Mouse (Mus musculus) midbrain, embryonic 16.5 days (tissue): ENCODE results near the gene Rin2. TPM values are rescaled to one million over a fixed set of nuclear protein-coding genes. Genes with fewer than 3 reads are reported as not detected.

Source experiments
- ATAC-seq: fragments of 200-750 bp; cut with Nextera tagmentation; 2 replicates; pipeline ENCODE4 v1.8.0; 2017; ENCODE audit warnings: moderate TSS enrichment
- H3K27ac ChIP-seq: fragments of 300-500 bp; sonication (generic); 2 replicates; pipeline ENCODE4 v1.5.1; 2014; ENCODE audit warnings: mild to moderate bottlenecking, low read length, mixed read lengths
- H3K27me3 ChIP-seq: fragments of 300-500 bp; sonication (generic); 2 replicates; pipeline ENCODE4 v1.6.1; 2014; ENCODE audit warnings: low read depth, low read length, mixed read lengths; ENCODE audit not compliant: control insufficient read depth, insufficient read depth
- H3K36me3 ChIP-seq: fragments of 300-500 bp; sonication (generic); 2 replicates; pipeline ENCODE4 v1.6.1; 2014; ENCODE audit warnings: mild to moderate bottlenecking, low read length, moderate library complexity, mixed read lengths; ENCODE audit not compliant: control insufficient read depth, insufficient read depth
- H3K4me1 ChIP-seq: fragments of 300-500 bp; sonication (generic); 2 replicates; pipeline ENCODE4 v1.6.1; 2014; ENCODE audit warnings: mild to moderate bottlenecking, low read length, mixed read lengths; ENCODE audit not compliant: control insufficient read depth, insufficient read depth
- H3K4me2 ChIP-seq: fragments of 300-500 bp; sonication (generic); 2 replicates; pipeline ENCODE4 v1.6.1; 2014; ENCODE audit warnings: mild to moderate bottlenecking, low read length, mixed read lengths
- H3K4me3 ChIP-seq: fragments of 300-500 bp; sonication (generic); 2 replicates; pipeline ENCODE4 v1.5.1; 2014; ENCODE audit warnings: low read depth, mild to moderate bottlenecking, low read length, moderate library complexity, mixed read lengths
- H3K9ac ChIP-seq: fragments of 300-500 bp; sonication (generic); 2 replicates; pipeline ENCODE4 v1.6.1; 2014; ENCODE audit warnings: low read depth, low read length, mixed read lengths
- H3K9me3 ChIP-seq: fragments of 300-500 bp; sonication (generic); replicated peaks from 2 replicates; pipeline ENCODE4 v1.6.1; 2014; ENCODE audit warnings: mild to moderate bottlenecking, low read length, mixed read lengths; ENCODE audit not compliant: control insufficient read depth, poor library complexity, severe bottlenecking
- WGBS: fragments of 180-500 bp; shearing (Covaris S2); extraction: QIAGEN DNeasy Blood & Tissue Kit; methylation state at CpG from one replicate; pipeline ENCODE4 v1.1.7; 2014; 5-methylcytosine and 5-hydroxymethylcytosine counted together
- polyA plus RNA-seq: library from polyadenylated mRNA; unstranded; fragments of >200 nt; fragmentation: Nextera tagmentation; extraction: Ambion mirVana; gene quantifications from 2 replicates; pipeline ENCODE4 v1.2.1, GENCODE M21; 2015

Gene Rin2
- polyA plus RNA-seq, 1 experiment from 2014 or later, result 17.0 TPM

DNA sequence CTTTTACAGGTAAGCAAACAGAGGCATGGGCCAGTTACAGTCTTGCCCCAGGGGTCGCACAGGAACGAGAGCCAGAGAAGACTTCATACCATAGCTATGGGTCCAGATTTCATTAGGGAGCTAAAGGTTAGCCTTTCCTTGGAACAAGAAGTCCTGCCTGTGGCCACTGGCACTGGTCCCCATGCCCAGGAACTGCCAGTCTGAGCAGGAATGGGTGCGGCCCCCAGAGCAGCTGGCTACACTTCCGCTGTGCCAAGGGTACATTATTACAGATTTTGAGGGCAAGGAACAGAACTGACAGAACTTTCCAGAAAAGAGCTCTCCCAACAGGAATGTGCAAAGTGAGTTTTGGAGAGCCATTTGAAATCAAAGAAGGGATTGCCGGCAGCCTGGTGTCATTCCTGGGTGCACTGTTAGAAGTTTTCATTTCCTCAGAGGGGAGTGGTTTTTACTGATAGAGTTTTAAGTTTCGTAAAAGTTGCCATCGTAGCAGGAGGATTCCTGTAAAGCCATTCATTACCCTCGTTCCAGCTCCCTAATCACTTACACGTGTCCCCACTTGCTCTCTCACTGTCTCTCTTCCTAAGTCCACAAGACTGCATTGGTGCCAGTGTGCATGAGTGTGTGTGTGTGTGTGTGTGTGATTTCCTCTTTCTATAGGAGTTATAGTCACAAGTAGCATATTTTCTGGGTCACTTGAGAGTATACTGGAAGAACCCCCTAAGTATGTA, 126.5 kb downstream of the Rin2 start:
- WGBS, result 90% methylated on average over 9 of the region's 9 CpGs
- Histone ChIP-seq H3K4me3 (no peak overlapping the region), H3K4me2 (no peak overlapping the region)

DNA sequence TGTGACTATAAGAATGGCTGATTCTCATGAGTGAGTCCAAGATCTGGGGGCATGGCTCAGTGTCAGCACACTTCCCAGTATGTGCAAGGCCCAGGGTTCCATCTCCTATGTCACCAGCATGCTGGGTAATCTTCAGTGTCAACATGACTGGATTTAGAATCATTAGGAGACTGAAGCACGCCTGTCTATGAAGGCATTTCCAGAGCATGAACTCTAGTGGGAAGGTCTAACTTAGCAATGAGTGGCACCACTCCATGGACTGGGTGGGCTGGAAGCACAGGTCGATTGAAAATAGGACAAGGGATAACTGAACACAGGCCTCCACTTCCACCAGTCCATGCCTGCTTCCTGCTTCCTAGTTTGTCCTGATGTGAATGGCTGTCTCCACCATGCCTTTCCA, 127.6 kb downstream of the Rin2 start:
- Histone ChIP-seq H3K9ac (no peak overlapping the region), H3K9me3 (no peaks in the 10 kb centered on the region; the same call in 1 of the 2 replicates), H3K36me3 (no peaks in the 10 kb centered on the region), H3K4me2 (no peak overlapping the region), H3K4me3 (no peak overlapping the region), H3K27ac (no peak overlapping the region), H3K27me3 (no peaks in the 10 kb centered on the region), H3K4me1 (no peaks in the 10 kb centered on the region)
- WGBS, result 94% methylated on average over 2 of the region's 2 CpGs
- ATAC-seq, result no peak

More for the DNA sequence above, 126.5 kb downstream of the Rin2 start:
- no peak for ATAC-seq
- H3K27ac ChIP-seq, result no peak overlapping the region
- no peaks in the 10 kb centered on the region; the same call in 1 of the 2 replicates for H3K9me3 ChIP-seq
- no peaks in the 10 kb centered on the region for H3K4me1 ChIP-seq
- no peaks in the 10 kb centered on the region for H3K27me3 ChIP-seq
- no peaks in the 10 kb centered on the region for H3K36me3 ChIP-seq
- H3K9ac ChIP-seq, result no peak overlapping the region

DNA sequence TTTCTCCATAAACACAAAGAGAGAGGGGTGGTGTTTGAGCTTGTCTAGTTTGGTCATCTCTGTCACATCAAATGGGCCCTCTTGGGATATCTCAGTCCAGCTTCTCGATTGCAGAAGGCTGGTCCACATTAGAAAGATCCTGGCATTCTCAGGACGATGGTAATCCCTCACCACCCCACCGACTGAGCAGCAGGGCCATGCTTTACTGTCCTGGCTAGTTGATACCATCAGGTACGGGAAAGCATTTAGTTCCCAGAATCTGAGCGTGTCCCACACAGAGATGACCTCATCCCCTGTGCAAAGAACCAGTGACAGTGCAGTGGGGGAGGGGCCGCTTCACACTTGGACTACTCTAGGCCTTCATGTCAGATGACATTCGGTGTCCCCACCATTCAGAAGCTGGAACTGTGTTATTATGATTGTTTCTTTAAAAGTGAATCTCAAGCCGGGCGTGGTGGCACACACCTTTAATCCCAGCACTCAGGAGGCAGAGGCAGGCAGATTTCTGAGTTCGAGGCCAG, 128.9 kb downstream of the Rin2 start:
- Histone ChIP-seq H3K27ac (no peak overlapping the region), H3K9ac (no peak overlapping the region), H3K4me2 (no peak overlapping the region), H3K9me3 (no peaks in the 10 kb centered on the region; the same call in 1 of the 2 replicates), H3K4me1 (no peaks in the 10 kb centered on the region), H3K36me3 (no peaks in the 10 kb centered on the region), H3K27me3 (no peaks in the 10 kb centered on the region), H3K4me3 (no peak overlapping the region)
- ATAC-seq, result no peak
- WGBS, result 88% methylated on average over 10 of the region's 10 CpGs

DNA sequence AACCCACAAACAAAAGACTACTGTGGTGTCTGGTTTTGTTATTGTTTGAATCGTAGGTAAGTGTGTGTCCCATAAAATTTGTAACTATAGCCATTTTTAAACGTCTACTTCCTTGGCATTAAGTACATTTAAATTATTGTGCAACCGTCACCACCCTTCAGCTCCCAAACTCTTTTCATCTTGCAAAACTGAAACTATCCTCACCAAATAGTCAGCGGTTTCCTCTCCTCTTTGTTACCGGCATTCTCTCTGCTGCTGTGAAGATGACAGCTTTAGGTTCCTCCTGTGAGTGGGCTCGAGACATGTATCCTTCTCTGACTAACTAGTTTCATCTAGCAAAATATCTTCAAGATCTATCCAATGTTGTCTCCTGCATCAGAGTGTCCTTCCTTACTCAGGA, 129.5 kb downstream of the Rin2 start:
- H3K4me2 ChIP-seq, result no peak overlapping the region
- H3K4me3 ChIP-seq, result no peak overlapping the region
- no peak for ATAC-seq
- no peaks in the 10 kb centered on the region for H3K36me3 ChIP-seq
- no peak overlapping the region for H3K27ac ChIP-seq
- H3K9ac ChIP-seq, result no peak overlapping the region
- no peaks in the 10 kb centered on the region for H3K4me1 ChIP-seq
- H3K9me3 ChIP-seq, result no peaks in the 10 kb centered on the region; the same call in 1 of the 2 replicates
- WGBS, result 94% methylated on average over 6 of the region's 6 CpGs
- H3K27me3 ChIP-seq, result no peaks in the 10 kb centered on the region

DNA sequence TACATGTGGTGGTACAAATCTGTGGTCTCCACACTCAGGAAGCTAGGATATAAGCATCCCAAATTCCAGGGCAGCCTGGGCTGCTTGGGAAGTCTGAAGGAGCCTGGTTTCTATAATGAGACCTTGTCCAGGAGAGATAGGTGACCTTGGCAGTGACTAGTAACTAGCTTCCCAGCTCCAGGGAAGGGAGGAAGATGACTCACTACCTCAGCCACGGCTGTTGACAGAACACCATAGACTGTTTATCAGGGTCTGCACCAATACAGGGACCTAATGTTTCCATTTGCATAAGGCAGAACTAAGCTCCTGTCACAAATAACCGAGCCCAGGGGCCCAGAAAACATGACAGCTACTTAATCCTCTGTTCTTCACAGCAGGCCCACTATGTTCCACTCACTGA, 132.3 kb downstream of the Rin2 start:
- Histone ChIP-seq H3K4me2 (no peak overlapping the region), H3K4me1 (no peaks in the 10 kb centered on the region), H3K9me3 (no peaks in the 10 kb centered on the region; the same call in 1 of the 2 replicates), H3K4me3 (no peak overlapping the region), H3K27me3 (no peaks in the 10 kb centered on the region), H3K27ac (no peak overlapping the region), H3K9ac (no peak overlapping the region), H3K36me3 (no peaks in the 10 kb centered on the region)
- 58% methylated on average over 2 of the region's 2 CpGs for WGBS
- no peak for ATAC-seq

DNA sequence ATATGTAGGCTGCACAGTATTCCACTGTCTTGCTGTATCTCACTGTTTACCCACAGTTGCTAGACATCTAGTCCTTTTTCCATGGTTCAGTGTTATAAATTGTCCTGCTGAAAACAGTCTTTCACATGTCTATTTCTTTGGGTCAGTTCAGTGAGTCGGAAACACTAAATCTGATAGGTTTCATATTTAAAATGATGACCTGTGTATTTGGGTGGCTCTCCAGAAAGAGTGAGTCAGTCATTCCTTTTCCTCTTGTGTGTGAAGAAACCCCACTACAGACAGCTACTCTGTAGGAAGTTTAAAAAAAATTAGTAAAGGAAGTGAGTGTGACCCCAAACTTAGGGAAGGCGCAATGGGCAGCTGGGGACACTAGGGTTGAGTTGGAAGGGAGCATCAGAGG, 133.2 kb downstream of the Rin2 start:
- Histone ChIP-seq H3K36me3 (no peaks in the 10 kb centered on the region), H3K9ac (no peak overlapping the region), H3K27ac (no peak overlapping the region), H3K4me1 (no peaks in the 10 kb centered on the region), H3K4me2 (no peak overlapping the region), H3K9me3 (no peaks in the 10 kb centered on the region; the same call in 1 of the 2 replicates), H3K4me3 (no peak overlapping the region), H3K27me3 (no peaks in the 10 kb centered on the region)
- 97% methylated on average over 2 of the region's 2 CpGs for WGBS
- ATAC-seq, result no peak

DNA sequence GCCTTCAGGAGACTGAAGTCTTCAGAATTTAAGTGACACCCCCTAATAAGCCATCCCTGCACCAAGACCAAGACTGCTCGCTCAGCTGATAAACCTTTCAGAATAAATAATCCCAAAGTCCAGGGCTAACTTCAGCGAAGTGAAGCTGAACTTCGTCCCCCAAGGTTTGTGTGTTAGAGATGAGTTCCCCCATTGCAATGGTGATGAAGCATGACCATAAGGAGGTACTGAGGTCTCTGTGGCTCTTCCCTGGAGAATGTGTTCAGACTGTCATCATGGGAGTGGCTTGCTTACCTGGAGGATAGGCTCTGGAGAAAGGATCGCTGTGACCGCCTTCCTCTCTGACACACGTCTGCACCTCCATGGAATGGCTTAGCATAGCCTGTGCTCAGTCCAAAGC, 133.7 kb downstream of the Rin2 start:
- H3K9ac ChIP-seq, result no peak overlapping the region
- no peak overlapping the region for H3K27ac ChIP-seq
- H3K27me3 ChIP-seq, result no peaks in the 10 kb centered on the region
- H3K36me3 ChIP-seq, result no peaks in the 10 kb centered on the region
- H3K9me3 ChIP-seq, result no peaks in the 10 kb centered on the region; the same call in 1 of the 2 replicates
- no peaks in the 10 kb centered on the region for H3K4me1 ChIP-seq
- ATAC-seq, result no peak
- H3K4me3 ChIP-seq, result no peak overlapping the region
- no peak overlapping the region for H3K4me2 ChIP-seq
- WGBS, result 93% methylated on average over 6 of the region's 6 CpGs

DNA sequence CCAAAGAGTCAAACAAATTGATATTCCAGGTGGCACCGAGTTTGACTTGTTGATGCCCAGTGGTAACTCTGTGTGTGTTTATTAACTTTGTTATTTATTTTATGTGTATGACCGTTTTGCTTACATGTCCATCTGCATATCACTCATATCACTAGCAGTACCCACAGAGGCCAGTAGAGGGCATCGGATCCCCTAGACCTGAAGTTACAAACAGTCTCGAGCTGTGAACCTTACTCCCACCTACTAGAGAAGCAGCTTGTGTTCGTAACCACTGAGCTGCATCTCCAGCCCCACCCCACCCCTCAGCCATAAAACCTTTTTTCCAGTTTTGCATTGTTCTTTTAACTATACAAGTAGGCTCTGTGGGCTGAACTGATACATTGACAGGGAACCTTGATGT, 135.7 kb downstream of the Rin2 start:
- Histone ChIP-seq H3K36me3 (no peaks in the 10 kb centered on the region), H3K27ac (no peak overlapping the region), H3K4me2 (no peak overlapping the region), H3K4me1 (no peaks in the 10 kb centered on the region), H3K4me3 (no peak overlapping the region), H3K9me3 (peaks cover 3% of the 10 kb centered on the region; the same call in 1 of the 2 replicates), H3K9ac (no peak overlapping the region), H3K27me3 (no peaks in the 10 kb centered on the region)
- WGBS, result 44% methylated on average over 5 of the region's 5 CpGs
- ATAC-seq, result no peak

DNA sequence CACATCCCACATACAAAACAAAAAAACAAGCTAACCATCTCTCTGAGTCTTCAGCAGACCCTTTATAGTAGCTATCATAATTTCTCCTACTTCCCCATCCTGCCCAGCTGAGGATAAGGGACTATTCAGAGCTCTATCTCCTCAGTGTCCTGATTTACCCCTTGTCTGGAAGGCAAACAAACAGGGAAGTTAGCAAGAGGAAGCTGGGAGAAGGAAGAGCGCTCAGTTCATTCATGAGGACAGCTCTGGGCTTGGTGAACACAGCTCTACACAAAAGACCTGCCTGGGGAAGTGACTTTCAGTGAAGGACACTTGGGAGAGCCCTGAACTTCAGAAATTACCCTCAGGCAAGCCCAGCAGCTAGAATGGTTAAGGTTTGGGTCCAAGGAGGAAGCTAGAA, 137.8 kb downstream of the Rin2 start:
- Histone ChIP-seq H3K27me3 (no peaks in the 10 kb centered on the region), H3K4me3 (no peak overlapping the region), H3K9me3 (peaks cover 17% of the 10 kb centered on the region; the same call in 1 of the 2 replicates), H3K36me3 (peaks cover 2% of the 10 kb centered on the region; the same call in 1 of the 2 replicates), H3K4me2 (no peak overlapping the region), H3K4me1 (no peaks in the 10 kb centered on the region), H3K27ac (no peak overlapping the region), H3K9ac (no peak overlapping the region)
- 73% methylated on average over 1 of the region's 1 CpGs for WGBS
- no peak for ATAC-seq
